Mouse (Mus musculus) T-cell, adult 2 months (primary cell): ENCODE results near the gene Strap.

Experiments used
- DNase-seq: peaks from one replicate; pipeline ENCODE4 v3.0.0; 2022; ENCODE audit warnings: low spot score

The Strap gene

DNA sequence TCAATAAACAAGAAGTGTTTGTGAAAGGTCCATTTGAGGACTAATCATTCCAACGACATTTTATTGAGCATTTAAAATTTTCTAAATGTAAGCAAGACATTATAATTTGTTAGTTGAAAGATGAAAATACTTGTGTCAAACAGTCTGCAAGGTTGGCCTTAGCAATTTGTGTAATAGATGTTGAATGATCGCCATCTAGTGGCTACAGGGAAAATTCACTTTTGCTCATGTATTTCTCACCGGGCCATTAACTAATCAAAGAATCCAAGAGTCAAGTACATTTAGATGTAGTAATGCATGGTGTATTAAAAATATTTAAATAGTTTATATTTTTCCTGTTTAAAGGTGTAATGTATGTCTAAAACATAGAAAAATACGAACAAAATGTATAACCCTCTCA lies 11.0 kb upstream of the Strap start:
- DNase-seq = peak; percentile 25

DNA sequence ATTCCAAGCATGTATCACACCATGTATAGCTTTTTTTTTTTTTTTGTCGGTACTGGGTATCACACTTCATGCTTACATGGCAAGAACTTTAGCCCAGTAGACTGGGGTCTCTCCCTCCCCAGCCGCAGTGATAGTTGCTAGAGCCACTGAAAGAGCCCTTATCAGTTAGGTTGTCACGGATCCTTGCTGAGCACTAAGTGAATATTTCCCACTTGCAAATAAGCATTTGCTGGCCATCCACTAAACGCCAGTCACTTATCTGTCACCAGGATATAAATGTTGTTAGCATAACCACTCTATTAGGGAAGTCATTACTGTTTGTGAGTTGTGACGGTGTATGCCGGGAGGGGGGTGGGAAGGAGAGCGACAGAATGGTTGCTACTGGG lies 425 bp upstream of the Strap start:
- DNase-seq = no peak

DNA sequence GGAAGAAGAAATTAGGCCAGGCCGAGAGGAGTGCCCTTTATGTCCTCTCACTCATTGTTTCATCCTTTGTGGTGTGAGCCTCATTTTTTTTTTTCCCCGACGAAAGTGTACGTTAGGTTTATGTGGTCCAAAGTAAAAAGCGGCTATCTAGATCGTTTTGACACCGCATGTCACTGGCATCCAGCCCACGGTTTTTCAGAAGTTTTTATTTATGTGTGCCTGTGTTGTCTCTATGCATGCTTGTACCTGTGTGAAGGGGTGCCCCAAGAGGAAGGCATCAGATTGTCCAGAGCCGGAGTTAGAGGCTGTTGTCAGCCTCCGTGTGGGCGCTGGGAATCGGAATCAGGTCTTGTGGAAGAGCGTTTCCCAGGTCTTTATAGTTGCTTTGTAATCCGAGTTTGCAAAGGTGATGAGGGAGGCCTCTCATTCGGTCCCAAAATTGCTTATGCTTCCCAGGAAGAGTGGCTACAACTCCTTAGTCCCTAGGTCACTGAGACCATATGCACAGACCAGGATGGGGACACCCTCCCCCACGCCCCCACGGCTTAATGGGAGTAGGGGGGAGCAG lies 877 bp downstream of the Strap start:
- DNase-seq = peak; percentile 6

DNA sequence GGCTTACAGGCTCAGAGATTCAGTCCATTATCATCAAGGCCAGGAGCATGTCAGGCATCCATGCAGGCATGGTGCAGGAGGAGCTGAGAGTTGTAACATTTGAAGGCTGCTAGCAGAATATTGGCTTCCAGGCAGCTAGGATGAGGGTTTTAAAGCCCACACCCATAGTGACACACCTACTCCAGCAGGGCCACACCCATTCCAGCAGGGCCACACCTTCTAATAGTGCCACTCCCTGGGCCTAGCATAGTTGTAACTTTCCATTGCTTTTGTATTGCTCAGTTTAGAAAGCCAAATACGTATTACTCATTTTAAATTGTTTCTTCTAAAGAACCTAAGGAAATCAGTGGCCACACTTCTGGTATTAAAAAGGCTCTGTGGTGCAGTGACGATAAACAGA lies 6.1 kb downstream of the Strap start:
- no peak for DNase-seq

DNA sequence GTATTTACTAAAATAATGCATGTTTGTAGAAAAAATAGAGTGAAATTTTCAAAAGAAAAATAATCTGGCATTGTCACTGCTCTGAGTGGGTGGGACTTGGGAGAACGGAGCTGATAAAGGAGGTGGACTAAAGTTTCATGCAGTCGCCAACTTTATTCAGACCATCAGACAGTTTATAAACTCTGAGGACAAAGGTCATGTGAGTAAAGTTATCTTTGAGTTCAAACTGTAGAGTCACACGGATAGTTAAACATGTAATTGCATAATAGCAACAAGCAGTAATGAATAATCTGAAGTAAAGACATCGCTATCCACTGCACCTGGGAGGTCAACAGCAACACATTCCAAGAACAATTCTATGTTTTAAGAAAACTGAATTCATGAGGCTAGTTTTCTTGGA lies 9.8 kb downstream of the Strap start:
- no peak for DNase-seq

DNA sequence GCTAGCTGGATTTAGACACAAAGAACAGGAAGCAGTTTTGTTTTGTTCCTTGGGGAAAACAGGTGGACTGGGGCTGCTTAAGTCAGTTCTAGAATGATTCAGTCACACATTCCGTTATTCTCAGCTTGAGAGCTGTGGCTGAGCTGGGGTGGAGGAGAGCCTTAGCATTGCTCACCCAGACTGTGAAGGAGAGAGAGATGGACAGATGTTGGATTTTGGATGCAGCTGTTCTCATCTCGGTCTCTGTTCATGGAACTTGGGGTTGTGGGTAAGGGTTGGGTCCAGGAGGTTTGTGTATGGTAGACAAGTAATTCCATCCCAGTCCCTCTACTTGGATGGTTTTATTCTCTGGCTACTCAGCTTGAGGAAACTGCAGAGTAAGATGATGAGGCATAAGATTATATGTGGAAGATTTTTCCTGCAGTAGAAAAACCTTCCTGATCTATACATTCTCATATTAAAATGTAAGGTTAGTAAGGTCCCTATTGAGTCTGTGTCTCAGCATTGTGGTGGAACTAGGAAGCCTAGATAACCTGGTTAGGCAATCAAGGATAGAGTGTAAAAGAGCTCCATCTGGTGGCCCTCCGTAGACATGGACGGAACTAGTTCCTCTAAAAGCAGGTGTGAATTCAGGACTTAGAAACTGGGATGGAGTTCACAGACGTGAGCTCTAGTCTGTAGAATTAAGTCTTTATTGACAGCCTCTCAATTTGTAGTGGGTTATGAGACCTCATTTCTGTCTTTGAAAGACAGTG lies 12.5 kb downstream of the Strap start:
- no peak for DNase-seq

GRCm38 (mm10) chr6:137751551-137752274 lies 16.8 kb downstream of the Strap start:
- DNase-seq = no peak

DNA sequence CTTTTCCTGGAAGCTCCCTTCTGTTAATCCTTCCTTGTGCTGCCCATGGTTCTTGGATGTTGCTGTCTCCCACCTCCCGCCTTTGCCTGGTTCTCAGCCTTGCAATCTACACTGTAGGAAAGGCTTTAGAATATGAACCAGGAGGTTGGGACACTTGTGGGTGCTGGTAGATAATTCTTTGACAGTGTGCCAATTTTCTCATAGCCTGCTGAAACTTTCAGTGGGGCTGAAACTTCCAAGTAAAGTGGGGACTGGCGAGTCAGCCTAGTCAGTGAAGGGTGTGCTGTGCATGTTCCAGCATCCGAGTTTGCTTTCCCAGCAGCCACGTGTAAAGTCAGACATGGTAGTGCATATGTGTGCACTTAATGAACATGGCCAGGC lies 17.4 kb downstream of the Strap start:
- no peak for DNase-seq

- DNase-seq = peak; percentile 86
Measured at GRCm38 (mm10) chr6:137754056-137754856, 19.4 kb downstream of the Strap start, which contains the start of gene Dera. Dera (plus strand) TSS chr6:137754546.

- no peak for DNase-seq
Measured at GRCm38 (mm10) chr6:137754857-137755232, 20.0 kb downstream of the Strap start.

DNA sequence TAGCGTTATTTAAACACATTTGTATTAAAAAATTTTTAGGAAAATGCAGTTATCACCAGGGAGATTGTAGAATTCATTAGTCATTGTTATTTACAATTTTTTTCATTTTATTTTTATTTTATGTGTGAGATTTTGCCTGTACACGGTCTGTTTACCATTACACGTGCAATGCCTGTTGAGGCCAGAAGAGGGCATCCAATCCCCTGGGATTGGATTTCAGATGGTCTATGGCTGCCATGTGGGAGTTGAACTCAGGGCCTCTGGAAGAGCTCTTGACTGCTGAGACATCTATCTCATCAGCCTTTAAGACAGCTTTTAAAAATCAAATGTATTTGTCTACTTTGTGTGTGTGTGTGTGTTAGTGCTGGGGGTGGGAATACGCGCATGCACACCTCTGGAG lies 21.4 kb downstream of the Strap start:
- peak; percentile 24 for DNase-seq

GRCm38 (mm10) chr6:137757891-137758290 lies 23.0 kb downstream of the Strap start:
- DNase-seq = no peak

DNA sequence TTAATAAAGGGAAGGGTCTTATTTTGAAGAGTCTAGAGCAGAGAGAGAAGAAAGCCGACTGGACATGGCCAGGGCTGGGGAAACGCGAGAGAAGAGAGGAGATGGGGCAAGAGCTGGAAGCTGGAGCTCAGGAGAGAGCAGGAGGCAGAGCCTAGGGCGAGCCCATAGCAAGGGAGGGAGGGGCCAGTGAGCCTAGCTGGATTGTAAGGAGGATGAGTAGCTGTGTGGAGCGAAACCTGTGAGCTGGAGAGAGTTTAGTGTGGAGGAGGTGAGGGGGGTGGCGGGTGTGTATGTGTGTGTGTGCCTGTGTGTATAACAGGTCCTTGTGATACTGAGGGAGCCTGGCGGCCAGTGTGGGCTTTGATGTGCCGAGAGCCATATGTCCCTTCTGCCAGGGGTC lies 24.8 kb downstream of the Strap start:
- no peak for DNase-seq

- no peak for DNase-seq
Measured at GRCm38 (mm10) chr6:137760966-137761365, 26.1 kb downstream of the Strap start.

- DNase-seq = no peak
Measured at GRCm38 (mm10) chr6:137764572-137765210, 29.8 kb downstream of the Strap start.

GRCm38 (mm10) chr6:137766177-137766576 lies 31.3 kb downstream of the Strap start:
- DNase-seq = no peak

DNA sequence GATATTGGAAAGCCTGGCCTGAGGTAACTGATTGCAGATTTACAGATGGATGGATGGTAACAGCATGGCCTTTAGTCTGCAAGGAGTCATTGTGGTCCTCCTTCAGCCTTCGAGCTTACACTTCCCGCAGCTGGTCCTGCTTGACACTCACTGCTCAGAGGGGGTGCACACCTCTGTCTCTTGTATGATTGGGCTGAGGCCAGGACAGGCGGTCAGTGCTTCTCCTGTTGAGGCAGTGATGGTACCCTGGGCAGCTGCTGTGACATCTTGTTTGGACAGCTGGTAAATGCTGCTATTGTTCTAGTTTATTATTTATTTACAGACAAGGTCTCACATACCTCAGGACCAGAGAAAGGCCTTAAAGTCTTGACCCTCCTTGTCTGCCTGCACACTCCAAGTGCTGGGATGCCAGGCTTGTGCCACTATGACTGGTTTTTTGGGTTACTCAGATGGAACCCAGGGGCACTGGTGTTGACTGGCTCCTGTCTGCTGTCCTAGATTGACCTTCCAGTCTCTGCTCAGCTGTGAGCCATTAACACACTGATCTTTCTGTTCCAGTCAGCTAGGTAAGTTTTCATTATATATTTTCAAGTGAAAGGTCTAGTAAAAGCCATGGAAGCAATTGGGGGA lies 36.9 kb downstream of the Strap start:
- DNase-seq = no peak

- DNase-seq = no peak
Measured at GRCm38 (mm10) chr6:137772918-137773636, 38.2 kb downstream of the Strap start.

DNA sequence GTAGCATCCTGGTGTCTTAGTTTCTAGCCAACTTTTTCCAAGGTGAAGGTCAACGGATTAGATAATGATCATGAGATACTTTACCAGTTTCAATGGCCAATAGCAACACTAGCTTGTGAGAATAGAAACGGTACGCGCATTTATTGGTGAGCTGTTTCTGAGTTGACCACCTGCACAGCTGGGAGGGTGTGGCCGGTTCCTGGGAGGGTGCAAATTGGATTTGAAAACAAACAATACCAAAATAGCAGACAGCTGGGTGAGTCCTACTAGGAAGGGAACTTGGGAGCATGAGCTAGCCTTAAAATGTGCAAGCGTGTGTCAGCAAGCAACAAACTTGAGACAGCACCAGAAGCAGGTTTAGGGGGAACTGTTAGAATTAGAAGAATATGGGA lies 38.8 kb downstream of the Strap start:
- no peak for DNase-seq

DNA sequence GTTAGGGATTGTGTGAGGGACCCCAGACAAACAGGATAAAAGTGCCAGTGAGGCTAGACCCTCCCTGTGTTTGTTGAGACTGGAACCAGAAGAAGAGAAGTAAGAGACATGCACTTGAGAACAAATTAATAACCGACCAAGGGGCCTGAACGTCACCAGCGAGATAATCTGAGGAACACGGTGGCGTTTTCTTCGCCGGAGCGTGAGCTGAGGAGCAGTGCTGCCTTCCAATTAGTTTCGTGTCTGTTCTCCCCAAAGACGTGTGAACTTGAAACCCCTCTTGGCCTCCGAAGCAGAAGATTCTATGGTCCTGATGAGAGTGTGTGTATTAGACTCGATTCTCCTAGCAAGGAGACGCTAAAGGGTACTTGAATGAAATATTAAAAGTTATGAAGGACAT lies 39.3 kb downstream of the Strap start:
- DNase-seq = no peak

DNA sequence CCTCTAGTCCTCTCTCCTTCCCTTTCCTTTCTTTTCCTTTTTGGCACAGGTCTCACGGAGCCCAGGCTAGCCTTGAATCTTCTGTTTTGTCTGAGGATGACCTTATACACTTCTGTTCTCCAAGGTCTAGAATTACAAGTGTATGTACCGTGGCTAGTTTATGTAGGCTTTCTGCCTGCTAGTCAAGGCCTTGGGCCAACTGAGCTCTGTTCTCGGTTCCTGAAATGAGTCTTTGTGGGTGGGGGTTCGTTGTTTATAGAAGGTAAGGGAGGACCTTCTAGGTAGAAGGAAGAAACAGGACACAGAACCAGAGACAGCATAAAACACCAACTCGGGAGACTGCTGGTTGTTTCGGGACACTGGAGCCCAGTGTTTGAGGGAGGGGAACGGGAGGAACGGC lies 40.3 kb downstream of the Strap start:
- DNase-seq = no peak
